Mouse (Mus musculus) frontal cortex, adult (tissue): Measurements from ENCODE around the gene Actl7a.

Experiments used
- ATAC-seq: cut with Nextera tagmentation; 2 replicates; pipeline ENCODE4 v1.9.2; 2017; ENCODE audit warnings: mild to moderate bottlenecking, moderate library complexity, mixed read lengths; ENCODE audit not compliant: low TSS enrichment

Actl7a gene

DNA sequence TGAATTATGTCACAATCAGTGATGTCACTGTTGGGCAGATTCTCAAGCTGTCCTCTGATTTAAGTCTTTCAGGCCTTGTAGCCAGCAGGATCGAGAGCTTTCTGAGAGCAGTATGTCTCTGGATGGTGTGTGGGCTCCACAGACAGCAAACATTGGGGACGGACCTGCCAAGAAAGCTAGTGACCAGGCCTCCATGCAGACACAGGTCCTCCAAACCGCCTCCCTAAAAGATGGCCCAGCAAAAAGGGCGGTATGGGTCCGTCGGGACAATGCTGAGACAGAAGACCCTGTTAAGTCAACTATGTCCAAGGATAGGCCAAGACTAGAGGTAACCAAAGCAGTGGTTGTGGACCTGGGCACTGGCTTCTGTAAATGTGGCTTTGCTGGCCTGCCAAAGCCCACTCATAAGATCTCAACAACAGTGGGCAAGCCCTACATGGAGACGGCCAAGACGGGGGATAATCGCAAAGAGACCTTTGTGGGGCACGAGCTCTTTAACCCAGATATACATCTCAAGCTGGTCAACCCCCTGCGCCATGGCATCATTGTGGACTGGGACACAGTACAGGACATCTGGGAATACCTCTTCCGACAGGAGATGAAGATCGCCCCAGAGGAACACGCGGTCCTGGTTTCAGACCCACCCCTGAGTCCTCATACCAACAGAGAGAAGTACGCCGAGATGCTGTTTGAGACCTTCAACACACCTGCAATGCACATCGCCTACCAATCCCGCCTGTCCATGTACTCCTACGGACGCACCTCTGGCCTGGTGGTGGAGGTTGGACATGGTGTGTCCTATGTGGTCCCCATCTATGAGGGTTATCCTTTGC lies at the start of gene Actl7a:
Gene Actl7a (plus strand): TSS at position 51 of the 833 bp plus-strand sequence.
- ATAC-seq: no peak

DNA sequence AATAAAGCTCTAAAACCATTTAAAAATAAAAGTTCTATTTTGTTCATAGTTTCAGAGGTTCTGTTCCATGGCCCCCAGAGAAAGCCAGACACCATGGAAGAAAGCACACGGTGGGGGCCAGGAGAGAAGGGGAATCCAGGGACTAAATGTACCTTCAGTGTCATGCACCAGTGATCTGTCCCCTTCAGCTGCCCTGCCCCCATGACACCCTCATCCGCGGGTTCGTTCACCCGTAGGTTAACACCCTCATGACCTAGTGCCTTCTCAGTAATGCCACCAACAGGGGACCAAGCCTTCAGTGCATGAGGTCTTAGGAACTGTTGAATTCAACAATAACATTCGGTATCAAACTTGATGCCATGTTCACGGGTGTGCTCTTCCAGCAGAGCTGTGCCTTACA lies 46.8 kb upstream of the Actl7a start:
- no peak for ATAC-seq

DNA sequence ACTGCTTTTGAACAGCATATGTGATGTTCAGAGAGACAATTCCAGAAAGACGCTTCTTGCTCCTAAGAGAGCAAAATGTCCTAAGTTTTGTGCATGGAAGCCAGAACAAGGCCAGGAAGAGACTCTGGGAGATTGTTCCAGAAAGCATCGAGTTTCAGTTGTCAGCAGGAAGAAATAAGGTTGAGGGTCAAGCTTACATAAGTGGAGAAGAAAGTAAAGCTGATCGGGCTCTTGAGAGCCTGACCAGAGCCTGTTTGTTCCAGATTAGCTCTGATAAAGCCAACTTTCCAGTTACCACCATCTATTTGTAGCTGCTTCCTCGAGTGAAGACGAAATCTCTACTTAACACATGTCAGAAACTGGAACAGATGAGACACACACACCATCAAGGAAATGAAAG lies 44.5 kb upstream of the Actl7a start:
- no peak for ATAC-seq

DNA sequence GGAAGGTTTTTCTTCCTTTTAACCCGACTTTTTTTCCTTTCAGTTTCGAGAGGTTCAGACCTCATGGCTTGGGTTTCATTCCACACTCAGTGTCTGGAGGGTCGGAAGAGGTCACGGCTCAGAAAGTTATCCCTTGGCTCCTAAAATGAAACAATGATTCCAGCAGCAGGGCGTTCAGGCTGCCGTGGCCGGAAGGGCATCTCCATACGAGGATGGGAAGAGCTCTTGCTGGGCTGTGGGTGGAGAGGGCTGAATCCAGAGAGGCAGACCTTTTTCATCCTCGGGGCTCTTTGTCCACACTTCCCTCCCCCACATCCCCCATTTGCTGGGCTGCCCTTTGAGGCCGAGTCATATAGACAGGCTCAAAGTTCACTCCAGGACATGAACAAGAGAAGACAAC lies 41.0 kb upstream of the Actl7a start:
- no peak for ATAC-seq

DNA sequence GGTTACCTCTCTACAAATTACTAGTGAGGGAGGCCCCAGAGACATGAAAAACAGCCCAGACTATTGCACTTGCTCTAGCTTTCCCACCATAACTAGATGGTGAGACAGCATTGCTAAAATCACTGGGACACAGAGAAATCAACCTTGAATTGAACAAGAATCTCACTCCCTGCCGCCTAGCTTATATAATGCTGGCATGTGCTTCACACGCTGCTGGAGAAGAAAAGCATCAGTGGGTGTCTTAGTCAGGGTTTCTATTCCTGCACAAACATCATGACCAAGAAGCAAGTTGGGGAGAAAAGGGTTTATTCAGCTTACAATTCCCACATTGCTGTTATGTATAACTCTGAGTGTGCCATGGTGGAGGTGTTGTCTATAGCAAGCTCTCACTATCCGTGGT lies 30.1 kb upstream of the Actl7a start:
- ATAC-seq: peak; percentile 78

DNA sequence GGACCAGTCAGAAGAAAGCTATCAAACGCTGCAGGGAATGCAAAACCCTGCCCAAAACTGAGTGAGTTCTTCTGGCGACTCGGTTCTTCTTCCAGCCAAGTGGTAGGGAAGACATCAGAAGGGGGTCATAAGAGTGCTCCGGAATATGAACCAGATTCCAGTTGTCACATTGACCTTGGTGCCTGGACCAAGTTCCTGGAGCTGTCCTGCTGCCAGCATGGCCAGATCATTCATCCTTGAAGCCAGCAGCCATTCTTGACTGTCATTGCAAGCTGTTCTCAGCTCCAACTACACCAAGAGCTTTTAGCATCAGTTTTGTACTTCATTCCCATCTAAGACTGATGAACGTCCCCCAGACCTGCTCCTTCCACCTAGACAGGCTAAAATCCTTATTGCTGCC lies 26.4 kb upstream of the Actl7a start:
- no peak for ATAC-seq

DNA sequence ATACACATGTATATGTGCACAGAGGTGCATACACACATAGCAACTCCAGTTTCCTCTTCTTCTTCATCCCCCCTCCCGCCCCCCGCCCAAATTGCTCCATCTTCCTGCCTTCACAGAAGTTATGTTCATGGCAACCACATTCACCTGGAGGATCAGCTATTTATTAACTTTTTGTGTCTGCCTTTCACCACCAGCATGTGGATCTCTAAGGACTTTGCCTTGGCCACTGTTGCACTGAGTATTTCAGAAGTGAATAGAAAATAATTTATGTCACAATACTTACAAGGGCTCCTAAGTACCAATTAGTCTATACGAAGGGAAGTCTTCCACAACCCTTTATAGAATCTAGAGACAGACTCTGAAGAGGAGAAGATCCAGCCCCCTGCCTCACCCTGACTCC lies 25.3 kb upstream of the Actl7a start:
- ATAC-seq: no peak

DNA sequence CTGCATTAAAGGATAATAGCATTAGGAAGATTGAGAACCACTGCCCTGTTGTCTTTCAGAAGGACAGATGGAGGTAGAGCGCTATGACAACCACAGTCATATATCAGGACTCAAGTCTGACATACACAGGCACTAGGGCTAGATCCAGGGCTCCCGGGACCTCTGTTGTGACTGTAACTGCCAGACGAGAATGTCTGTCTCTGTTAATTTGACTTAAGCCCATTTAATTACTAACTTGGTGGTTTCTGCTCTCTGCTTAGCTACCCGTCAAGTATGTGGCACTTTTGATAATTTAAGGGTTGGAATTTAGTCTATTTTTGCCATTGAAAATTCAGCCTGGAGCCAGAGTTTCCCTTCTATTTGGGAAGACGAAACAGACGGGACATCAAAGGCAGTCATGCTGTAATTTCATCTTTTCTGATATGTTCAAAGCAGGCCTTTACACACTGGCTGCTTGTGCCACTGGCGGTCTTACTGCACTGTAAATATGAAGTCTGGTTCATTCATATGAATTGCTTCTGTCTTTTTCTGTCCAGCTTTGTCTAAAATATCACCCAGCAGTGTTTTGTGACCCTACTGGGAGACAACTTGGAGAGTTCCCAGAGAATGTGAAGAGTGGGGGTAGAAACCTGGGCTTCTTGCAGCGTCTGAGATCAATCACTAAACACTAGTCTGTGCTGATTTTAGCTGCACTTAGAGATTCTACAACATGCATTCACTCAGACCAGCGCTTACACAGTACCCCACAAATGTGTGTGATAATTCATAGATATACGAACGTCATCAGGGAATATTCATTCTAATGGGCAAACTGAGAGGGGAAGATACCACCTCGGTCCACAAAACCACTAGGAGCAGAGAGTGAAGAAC lies 24.4 kb upstream of the Actl7a start:
- no peak for ATAC-seq

DNA sequence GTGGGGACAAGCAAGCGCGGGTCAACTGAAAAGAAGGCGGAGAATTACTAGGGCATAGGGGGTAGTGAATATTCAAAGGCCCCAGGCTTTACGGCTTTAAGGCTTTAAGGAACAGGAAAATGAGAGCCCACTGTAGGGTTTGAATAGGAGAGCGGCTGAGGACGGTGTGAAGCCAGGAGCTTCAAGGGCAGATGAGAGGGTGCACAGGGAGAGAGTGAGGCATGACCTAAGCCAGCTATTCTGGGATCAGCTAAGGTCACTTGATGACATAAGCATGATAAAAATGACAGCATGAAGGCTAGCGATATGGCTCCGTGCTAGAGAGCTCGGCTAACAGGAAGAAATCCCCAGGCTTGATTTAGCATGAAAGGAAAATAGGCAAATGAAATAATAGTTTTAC lies 23.8 kb upstream of the Actl7a start:
- ATAC-seq: no peak

DNA sequence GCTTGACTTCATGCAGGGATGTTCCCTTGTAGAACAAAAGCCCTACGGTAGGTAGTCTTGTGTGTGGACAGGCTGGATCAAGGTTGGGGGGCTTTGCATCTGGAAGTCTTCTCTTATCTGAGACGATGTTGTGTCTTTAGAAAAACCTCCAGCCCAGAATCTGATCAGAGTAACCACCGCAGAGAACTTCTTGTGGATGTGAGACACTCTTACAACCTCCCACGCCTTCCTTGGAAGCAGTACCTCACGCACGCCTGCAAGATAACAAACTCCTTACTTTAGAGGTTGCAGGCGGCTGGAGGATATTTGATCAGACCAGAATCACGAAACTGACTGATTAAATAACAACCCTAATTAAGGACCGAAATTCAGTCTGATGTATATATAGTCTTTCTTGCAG lies 22.8 kb upstream of the Actl7a start:
- peak; percentile 87 for ATAC-seq

DNA sequence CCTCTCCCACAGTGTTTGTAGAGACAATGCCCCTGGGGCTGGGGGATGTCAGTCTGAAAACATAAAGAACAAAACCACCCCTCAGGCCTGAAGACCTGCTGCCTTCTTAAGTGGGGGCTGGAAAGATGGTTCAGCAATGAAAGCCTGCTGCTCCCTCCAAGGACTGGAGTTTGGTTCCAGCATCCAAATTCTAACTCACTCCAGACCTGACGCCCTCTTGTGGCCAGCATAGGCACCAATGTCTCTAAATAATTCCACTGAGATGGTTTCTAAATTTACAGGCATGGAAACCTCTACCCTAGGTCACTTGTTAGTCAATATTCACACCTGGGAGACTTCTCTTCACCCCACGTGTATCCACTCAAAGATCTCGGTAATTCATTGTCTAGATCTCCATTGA lies 21.7 kb upstream of the Actl7a start:
- 0 out of 2 replicates have a peak, but pooled peaks have one; percentile 34 for ATAC-seq

DNA sequence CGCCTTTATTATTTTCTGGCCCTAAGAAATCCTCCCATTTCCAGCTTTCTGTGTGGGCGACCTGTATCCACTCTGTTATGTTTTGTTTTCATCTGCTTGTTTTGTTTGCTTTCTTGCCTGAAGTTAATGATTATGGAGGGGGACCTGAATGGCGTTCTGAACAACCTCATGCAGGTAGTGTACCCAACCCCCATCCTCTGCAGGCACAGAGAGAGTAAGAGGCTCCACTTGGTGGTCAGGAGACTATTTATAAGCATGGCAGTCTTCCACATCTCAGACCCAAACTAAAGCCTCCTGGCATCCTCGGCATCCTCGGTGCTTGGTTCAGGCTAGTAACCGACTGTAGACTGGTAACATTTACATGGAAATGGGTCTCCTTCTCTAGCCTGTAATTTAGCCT lies 20.9 kb upstream of the Actl7a start:
- no peak for ATAC-seq

DNA sequence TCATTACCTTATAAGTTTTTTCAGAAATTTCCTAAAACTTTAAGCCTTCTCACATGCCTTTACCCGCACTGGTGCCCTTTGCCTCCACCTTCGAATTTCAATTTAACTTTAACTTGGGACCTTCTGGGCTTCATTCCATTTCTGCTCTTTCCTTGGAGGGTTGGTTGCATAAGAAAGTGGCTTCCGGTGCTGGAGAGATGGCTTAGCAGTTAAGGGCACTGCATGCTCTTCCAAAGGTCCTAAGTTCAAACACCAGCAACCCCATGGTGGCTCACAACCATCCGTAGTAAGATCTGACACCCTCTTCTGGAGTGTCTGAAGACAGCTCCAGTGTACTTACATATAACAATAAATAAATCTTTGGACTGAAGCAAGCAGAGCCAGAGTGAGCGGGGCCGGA lies 20.0 kb upstream of the Actl7a start:
- no peak for ATAC-seq

DNA sequence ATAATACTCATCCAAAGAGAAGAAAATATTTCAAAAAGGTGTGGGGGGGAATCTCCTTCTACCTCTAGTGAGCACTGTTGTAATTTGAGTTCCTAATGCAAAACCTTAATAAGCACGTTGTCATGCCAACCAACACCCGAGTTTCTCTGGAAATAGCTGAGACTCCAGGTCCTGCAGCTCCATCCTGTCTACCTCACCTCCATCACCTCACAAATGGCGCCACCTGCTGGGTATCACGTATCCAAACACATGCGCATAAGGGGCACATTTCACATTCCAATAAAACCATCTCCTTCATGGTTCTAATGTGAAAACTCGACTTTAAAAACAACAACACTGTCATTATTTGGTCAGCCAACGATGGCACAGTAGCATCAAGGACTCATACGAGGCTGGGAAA lies 17.4 kb upstream of the Actl7a start:
- ATAC-seq: 0 out of 2 replicates have a peak, but pooled peaks have one; percentile 23

DNA sequence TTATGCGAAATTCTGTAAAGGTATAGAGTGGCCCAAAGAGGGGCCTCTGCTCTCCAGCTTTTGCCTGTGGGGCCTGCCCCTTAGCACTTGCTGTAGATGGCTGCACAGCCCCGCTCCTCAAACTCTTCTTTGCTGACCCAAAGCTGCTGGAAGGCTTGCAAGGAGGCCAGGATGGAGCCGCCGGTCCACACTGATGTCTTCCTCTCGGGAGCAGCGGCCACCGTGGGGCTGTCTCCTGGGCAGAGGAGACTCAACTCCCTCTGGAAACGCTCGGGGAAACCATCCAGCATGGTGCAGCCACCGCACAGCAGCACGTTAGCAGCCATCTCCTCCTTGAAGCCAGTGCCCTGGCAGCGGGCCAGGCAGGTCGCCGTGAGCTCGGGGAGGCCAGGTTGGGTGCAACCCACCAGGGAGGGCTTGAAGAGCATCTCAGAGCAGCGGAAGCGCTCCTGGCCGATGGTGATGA lies 3.2 kb upstream of the Actl7a start, which contains the start of gene Gm26657:
Gene Gm26657 (plus strand): TSS at position 51 of the 466 bp plus-strand sequence.
- ATAC-seq: no peak

DNA sequence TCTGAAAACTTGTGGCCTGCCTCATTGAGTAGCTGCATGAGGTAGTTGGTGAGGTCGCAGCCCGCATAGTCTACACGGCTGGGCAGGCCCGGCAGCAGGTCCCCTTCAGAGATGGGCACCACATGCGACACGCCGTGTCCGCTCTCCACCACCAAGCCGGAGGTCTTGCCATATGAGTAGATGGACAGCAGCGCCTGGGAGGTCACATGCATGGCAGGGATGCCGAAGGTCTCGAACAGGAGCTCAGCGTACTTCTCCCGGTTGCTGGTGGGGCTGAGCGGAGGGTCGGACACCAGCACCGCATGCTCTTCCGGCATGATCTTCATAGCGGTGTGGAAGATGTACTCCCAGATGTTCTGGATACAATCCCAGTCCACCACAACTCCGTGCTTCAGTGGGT lies 2.6 kb upstream of the Actl7a start:
- no peak for ATAC-seq

DNA sequence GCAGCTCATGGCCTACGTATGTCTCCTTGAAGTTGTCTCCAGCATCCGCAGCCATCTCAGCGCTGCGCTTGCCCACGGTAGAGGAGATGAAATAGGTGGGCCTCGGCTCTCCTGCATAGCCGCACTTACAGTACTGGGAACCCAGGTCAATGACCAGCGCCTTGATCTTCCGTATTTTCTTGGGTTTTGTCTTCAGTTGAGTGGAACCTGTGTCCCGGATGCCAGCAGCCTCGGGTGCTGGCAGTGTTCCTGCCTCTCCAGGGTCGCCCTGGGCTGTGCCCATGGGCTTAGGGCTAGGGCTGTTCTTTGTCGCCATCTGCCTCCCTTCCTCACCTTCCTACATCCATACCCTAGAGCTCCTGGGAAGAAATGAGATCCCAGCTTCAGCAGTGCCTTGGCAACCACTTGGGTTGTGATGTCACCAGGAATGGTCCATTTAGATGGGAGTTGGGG lies 2.1 kb upstream of the Actl7a start, which contains the start of gene Actl7b:
Gene Actl7b (minus strand): TSS at position 403 of the 453 bp plus-strand sequence.
- ATAC-seq: no peak

DNA sequence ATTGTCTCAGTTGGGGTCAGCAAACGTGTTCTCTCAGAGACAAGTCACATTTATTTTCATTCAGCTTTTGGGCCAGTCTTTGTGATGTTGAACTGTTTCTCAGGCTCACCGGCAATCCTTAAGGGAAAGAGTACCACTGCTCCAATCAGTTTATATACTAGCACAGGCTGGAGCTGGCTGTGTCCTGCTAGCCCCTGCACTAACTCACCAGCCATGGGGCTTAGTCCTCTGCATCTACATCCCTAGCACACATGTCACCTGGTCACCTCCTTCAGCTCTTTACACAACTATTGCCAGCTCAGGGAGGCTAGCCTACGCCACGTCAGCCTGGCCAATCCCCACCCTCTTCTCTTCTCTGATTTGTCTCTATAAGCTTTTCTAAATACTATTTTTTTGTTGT lies 515 bp upstream of the Actl7a start:
- no peak for ATAC-seq

DNA sequence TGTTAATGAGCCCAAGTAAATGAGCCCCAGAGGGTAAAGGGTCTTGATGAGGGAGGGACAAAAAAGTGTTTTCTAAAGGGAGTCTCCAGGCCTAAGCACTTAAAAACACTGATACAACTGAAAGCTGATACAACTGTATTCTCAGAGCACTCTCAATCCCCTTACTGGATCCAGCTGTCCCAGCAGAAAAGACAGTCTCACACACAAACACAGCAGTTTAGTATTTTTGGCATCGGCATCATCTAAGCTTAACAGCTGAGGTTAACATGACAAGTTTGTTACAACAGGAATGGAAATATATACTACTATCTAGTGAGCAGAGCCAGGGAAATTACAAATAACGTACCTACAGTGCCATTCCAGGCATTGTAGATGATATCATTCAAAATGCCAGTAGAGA lies 3.1 kb downstream of the Actl7a start:
- no peak for ATAC-seq

DNA sequence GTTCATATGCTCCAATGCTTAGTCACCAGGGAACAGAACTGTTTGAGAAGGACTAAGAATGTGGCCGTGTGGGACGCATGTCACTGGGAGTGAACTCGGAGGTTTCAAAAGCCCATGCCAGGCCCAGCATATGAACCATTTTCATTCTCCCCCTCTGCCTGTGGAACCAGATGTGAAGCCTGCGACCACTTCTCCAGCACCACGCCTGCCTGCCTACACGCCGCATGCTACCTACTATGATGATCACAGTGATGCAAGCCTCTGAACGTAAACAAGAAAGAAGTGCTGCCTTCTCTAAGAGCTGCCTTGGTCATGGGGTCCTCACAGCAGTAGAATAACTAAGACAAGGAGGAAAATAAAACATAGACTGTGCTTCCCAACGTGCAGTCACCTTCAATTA lies 4.2 kb downstream of the Actl7a start:
- ATAC-seq: no peak

DNA sequence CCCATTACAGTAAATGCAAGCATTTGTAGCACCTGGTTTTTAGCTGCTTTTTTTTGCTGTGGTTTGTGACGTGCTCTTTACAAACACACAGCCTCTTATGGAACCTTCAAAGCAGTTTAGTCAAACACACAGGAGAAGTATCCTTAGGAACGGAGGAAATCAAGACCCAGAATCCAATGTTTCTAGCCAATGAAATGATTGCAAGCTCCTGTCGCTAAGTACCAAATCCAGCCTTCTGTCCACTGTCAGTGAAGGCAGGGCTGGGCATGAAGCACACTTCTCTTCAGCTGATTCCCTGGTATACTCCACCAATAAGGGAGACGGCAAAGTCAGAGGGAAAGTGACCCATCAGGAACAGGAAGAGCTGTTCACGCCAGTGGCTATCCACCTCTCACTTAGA lies 12.8 kb downstream of the Actl7a start:
- ATAC-seq: no peak

DNA sequence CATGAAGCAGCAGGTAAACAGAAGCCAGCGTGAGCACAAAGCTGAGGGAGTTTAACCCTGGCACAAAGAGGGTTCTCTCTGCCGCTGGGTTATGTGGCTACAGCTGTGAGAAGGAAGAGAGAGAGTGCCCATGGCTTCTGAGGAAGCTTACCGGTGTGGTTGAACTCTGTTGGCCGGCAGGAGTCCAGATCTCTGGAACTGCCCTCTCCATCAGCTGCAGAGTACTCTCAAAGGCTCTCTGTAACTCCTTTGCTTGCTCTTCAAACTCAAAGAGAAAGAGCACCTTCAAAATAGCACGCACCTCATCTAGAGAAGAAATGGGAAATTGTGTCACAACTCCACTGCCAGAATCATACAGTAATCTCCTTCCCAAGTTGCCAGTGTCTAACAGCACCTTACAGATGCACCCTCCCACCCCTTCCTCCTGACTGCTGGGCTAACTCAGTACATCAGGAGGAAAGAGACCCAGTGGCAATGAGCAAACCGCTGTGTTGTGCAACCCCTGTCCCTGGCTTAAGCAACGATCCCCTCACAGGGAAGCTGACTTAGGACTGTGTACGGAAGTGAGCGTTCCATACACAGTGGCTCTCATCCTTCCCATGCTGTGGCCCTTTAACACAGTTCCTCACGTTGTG lies 13.9 kb downstream of the Actl7a start:
- ATAC-seq: peak; percentile 28; the same call in 1 of the 2 replicates
